Mouse (Mus musculus): ENCODE measurements around the gene Csrp1.

DNA sequence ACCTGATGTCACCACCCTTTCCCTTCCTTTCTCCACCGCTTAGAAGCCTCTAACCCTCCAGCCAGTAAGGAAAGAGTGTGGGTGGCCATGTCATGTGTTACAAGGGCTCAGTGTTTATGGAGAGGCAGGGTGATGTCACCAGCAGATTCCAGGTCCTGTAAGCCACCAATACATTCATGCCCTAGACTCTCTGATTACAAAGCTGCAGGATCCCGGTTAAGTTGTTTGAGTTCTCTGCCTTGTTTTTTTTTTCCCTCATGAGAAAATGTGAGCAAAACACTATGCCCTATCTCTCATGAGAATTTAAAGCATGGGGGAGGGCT lies 44.3 kb downstream of the Csrp1 start:
- TF ChIP-seq CTCF (IDR thresholded peaks at IDR 0.05; ENCODE audit: insufficient read depth, low read depth, low read length) (no peak), POLR2A (IDR thresholded peaks at IDR 0.05; ENCODE audit: insufficient read depth, low read depth, low read length) (no peak)

Measured in olfactory bulb, adult 2 months (tissue).